Mouse (Mus musculus): ENCODE data around the gene Bud31. TPM values are rescaled to one million over a fixed set of nuclear protein-coding genes. Genes with fewer than 3 reads are reported as not detected.
A peak's percentile ranks its signal among the peaks of the same experiment; 100 is the strongest.
"Not testable (repeated sequence)": the region's sequence is repeated elsewhere in the genome, so short reads cannot be mapped to it uniquely, and the experiment has no call there.

Gene Bud31
- polyA plus RNA-seq, 1 experiment: 121 TPM

DNA sequence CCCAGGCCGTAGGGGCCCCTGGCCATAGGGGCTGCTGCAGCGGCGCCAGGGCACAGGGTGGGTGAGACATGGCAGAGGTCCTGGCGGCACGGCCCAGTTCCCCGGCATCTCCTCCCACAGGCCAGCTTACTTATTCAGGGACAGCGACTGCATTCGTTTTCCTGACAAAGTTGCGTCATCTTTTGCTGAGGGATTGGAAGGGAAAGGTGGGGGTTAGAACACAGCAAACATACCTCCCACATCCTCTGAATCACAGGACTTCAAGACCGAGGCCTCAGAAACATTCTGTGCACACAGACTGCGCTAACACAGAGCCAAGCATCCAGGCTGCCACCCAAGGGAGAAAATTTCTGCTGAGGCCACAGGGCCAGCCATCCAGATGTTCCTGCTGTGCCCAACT, 10.0 kb upstream of the Bud31 start:
- TF ChIP-seq POLR2A (IDR thresholded peaks at IDR 0.05; ENCODE audit: borderline replicate concordance, extremely low read depth, insufficient read depth, insufficient read length, poor library complexity, severe bottlenecking): no peak
- no peak for TF ChIP-seq CTCF (IDR thresholded peaks at IDR 0.05; ENCODE audit: borderline replicate concordance, extremely low read depth, insufficient read depth, insufficient read length)

DNA sequence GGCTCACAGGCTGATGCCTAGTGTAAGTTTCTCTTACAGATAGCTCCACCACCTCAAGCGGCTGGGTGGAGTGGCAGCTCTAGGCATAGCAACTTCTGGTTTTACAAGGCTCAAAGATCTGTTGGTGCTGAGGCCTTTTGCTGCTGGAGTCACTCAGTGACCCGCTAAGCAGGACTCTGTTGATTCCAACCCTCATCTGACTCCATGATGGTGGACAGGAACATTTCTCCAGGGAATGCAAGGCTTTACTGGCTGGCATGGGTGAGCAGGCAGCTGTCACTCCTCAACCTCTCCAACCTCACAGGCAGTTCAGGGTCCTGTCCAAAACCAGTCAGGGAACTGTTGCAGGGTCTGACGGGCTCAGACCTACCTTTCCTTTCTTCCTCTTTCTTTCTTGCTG, 9.2 kb upstream of the Bud31 start:
- no peak for DNase-seq (ENCODE audit: low read depth)
- TF ChIP-seq CTCF (IDR thresholded peaks at IDR 0.05; ENCODE audit: borderline replicate concordance, extremely low read depth, insufficient read depth, insufficient read length) (no peak), POLR2A (IDR thresholded peaks at IDR 0.05; ENCODE audit: borderline replicate concordance, extremely low read depth, insufficient read depth, insufficient read length, poor library complexity, severe bottlenecking) (no peak)

More for the DNA sequence above, 10.0 kb upstream of the Bud31 start:
- no peak for DNase-seq (ENCODE audit: low read depth)

DNA sequence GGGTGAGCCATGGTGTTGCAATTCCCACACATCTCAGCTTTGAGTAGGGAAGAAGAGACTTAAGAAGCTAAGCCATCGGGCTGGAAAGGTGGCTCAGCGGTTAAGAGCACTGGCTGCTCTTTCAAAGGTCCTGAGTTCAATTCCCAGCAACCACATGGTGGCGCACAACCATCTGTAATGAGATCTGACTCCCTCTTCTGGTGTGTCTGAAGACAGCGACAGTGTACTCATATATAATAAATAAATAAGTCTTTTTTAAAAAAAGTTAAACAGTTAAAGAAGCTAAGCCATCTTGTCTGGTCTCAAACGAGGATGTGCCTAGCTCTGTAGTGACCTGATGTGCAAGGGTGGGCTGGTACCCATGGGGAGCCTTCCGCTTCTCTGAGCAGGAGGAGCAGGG, 6.9 kb upstream of the Bud31 start:
- DNase-seq (ENCODE audit: low read depth): not testable (repeated sequence)

DNA sequence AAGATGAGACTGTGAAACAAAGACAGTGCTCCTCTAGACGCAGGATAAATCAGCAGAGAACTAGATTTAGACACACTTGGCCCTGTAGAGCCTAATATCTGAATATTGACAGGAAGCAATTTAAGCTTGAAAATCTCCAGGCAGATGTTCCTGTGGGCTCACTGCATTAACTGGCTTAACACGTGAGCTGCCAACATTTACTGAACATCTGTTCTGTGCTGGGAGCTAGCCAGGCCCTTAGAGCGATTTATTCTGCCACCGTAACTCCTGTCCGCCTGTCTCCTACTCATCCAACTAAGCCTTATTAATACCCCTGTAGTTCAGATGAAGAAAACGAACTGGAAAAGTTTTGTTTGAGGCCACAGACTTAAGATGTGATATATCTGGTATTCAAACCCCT, 1.3 kb upstream of the Bud31 start:
- peak; percentile 46 for DNase-seq (ENCODE audit: low read depth)
- TF ChIP-seq CTCF (IDR thresholded peaks at IDR 0.05; ENCODE audit: borderline replicate concordance, extremely low read depth, insufficient read depth, insufficient read length) (no peak), POLR2A (IDR thresholded peaks at IDR 0.05; ENCODE audit: borderline replicate concordance, extremely low read depth, insufficient read depth, insufficient read length, poor library complexity, severe bottlenecking) (no peak)

DNA sequence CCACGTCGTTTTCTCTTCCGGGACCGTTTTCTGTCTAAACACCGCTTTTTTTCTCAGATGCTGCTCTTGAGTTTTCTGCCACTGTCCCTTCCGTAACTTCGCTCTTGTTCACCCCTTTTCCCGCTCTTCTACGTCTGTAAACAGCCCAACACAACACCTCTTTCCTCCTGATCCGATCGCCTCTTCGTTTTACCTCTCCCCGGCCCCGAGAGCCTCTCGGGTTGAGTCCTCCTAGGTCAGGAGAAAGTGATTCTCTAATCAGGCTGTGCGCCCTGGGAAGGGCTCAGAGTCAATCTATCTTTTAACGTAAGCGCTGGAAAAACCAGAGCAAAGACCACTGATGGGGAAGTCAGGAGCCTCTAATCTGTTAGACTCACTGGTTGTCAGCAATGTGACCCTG, 449 bp downstream of the Bud31 start:
- TF ChIP-seq POLR2A (IDR thresholded peaks at IDR 0.05; ENCODE audit: borderline replicate concordance, extremely low read depth, insufficient read depth, insufficient read length, poor library complexity, severe bottlenecking) (no peak), CTCF (IDR thresholded peaks at IDR 0.05; ENCODE audit: borderline replicate concordance, extremely low read depth, insufficient read depth, insufficient read length) (no peak)
- no peak for DNase-seq (ENCODE audit: low read depth)

DNA sequence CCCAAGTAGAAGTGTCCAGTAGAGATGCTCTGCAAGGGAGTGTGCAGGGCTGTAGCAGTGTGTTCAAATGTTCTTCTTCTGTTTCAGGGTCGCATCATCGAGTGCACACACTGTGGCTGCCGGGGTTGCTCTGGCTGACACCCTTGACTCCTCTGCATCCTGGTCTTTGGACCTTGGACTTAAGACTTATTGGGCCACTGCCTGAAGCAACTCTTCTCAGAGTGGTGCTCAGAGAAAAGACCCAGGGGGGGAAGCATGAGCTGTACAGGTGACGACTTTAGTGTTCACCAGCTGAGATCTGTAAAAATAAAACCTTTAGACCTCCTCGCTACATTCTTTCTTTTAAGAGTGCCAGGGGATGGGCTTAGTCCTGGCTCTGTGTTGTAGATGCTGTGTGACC, 7.6 kb downstream of the Bud31 start:
- DNase-seq (ENCODE audit: low read depth): no peak
- no peak for TF ChIP-seq POLR2A (IDR thresholded peaks at IDR 0.05; ENCODE audit: borderline replicate concordance, extremely low read depth, insufficient read depth, insufficient read length, poor library complexity, severe bottlenecking)

DNA sequence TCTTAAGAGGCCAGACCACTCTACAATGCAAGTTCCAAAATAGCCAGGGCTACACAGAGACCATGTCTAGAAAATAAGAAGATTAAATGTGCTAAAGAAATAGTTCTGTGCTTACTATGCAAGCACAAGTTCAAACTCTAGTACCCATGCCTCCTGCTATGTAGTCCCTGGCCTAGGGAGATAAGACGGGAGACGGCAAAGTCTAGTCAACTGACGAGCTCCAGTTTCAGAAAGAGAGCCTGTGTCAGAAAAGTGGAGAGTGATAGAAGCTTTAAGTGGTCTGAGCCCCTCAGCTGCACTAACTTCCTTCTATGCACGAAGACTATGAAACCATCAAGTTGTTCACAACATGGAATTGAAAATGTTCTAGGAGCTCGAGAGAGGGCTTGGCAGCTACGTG, 9.1 kb downstream of the Bud31 start:
- TF ChIP-seq CTCF (IDR thresholded peaks at IDR 0.05; ENCODE audit: borderline replicate concordance, extremely low read depth, insufficient read depth, insufficient read length) (no peak), POLR2A (IDR thresholded peaks at IDR 0.05; ENCODE audit: borderline replicate concordance, extremely low read depth, insufficient read depth, insufficient read length, poor library complexity, severe bottlenecking) (no peak)
- no peak for DNase-seq (ENCODE audit: low read depth)

DNA sequence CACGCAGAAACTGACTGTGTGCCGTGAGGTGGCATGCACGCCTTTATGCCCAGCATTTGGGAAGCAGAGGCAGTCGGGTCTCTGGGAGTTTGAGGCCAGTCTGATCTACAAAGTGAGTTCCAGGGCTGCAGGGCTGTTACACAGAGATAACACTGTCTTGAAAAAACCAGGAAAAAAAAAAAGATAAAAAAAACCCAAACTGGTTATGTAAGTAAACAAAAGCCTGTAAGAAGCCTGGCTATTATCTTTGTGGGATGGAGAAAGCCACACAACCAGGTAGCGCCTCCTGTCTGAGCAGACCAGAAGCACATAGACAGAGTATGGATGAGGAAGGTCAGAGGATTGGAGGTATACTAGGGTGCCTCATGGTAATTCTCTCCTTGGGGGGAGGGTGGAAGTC, 12.5 kb downstream of the Bud31 start:
- TF ChIP-seq POLR2A (IDR thresholded peaks at IDR 0.05; ENCODE audit: borderline replicate concordance, extremely low read depth, insufficient read depth, insufficient read length, poor library complexity, severe bottlenecking): no peak
- TF ChIP-seq CTCF (IDR thresholded peaks at IDR 0.05; ENCODE audit: borderline replicate concordance, extremely low read depth, insufficient read depth, insufficient read length): no peak
- DNase-seq (ENCODE audit: low read depth): no peak

DNA sequence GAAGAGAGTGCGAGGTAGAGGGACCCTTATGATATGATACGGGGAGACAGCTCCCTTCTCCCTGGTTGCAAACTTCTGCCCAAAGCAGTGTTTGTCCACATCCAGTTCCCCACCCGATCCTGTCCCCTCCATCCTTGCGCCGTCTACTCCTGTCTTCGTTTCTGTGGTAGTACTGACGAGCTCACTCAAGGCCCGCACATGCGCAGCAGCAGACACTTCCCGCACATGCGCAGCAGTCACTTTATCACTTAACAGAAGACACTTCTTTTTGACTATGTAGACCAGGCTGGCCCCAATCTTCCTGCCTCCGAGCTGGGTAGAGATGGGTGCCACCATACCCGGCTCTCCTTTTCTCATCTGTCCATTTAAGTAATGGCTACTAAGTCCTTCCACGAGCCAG, 21.2 kb downstream of the Bud31 start:
- TF ChIP-seq POLR2A (IDR thresholded peaks at IDR 0.05; ENCODE audit: borderline replicate concordance, extremely low read depth, insufficient read depth, insufficient read length, poor library complexity, severe bottlenecking): no peak
- TF ChIP-seq CTCF (IDR thresholded peaks at IDR 0.05; ENCODE audit: borderline replicate concordance, extremely low read depth, insufficient read depth, insufficient read length): no peak

DNA sequence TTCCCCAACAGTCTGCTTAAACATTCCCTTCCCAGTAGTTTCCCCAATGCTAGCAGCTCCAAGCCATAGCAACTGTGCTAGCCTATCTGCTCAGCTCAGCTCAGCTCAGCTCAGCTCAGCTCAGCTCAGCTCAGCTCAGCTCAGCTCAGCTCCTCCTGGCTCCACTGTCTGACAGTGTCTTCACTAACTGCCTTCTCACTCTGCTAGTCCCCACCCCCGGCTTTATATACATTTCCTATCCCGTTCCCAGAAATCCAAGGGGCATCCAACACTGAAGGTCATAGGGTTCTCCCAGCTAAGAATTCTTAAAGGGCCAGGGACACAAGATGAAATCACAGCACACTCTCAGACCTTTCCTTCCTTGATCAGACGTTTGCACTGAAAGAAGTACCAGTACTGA, 24.5 kb downstream of the Bud31 start:
- TF ChIP-seq POLR2A (IDR thresholded peaks at IDR 0.05; ENCODE audit: borderline replicate concordance, extremely low read depth, insufficient read depth, insufficient read length, poor library complexity, severe bottlenecking) (no peak), CTCF (IDR thresholded peaks at IDR 0.05; ENCODE audit: borderline replicate concordance, extremely low read depth, insufficient read depth, insufficient read length) (no peak)
- no peak for DNase-seq (ENCODE audit: low read depth)

More for the DNA sequence above, 21.2 kb downstream of the Bud31 start:
- DNase-seq (ENCODE audit: low read depth): no peak

DNA sequence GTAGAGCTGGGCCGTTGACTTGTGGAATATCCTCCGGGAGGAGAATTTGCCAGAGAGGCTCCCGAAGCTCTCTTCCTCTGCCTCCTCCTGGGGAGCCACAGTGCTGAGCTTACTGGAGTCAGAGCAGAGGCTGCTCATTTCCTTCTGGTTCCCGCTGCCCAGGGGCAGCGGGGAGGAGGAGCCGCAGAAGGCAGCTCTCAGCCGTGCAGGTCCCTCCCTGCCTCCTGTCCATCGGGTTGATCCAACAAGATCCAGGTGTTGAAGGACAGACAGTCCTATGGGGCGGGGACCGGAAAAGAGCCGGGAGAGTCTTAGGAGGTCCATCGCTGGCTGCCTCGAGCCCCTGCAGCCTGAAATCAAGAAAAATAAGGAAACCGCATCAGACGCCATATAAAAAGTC, 25.0 kb downstream of the Bud31 start:
- TF ChIP-seq CTCF (IDR thresholded peaks at IDR 0.05; ENCODE audit: borderline replicate concordance, extremely low read depth, insufficient read depth, insufficient read length): no peak
- no peak for TF ChIP-seq POLR2A (IDR thresholded peaks at IDR 0.05; ENCODE audit: borderline replicate concordance, extremely low read depth, insufficient read depth, insufficient read length, poor library complexity, severe bottlenecking)

DNA sequence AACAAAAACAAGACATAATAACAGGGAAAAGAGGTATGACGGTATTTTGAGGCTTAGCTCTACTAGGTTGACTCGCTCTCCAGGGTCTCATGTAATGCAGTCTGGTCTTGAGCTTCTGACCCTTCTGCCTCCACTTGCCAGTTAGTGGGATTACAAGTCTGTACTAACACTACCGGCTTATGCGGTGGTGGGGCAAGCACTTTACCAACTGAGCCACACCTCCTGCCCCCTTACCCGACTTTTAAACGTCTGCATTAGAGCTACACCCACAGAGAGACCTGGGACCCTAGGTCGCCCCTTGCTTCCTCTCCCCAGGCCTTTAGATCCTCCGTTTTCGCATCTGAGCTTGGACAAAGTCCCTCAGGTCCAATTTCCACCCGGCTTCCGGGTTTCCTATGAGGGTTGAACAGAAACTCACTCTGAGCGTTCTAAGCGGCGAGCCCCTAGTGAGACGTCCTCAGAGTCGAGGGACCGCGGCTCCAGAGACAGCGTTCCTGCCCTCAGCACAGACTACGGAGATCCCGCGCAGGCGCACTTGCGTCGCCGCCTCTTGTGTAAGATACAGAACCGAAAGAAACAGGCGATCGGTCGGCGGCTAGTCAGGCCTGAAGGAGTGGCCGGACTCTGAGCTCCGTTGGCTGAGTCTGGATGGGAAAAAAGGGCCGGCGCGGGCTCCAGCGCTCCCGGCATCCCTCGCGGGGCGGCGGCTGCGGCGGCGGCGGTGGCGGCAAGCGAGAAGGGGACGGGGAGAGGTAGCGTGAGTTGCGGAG, 26.6 kb downstream of the Bud31 start, which contains the start of the genes Ptcd1 and Cpsf4:
TSS of gene Ptcd1 (minus strand) at position 573 of the 770 bp plus-strand sequence.
TSS of gene Cpsf4 (plus strand) at position 678 of the 770 bp plus-strand sequence.
- TF ChIP-seq POLR2A (IDR thresholded peaks at IDR 0.05; ENCODE audit: borderline replicate concordance, extremely low read depth, insufficient read depth, insufficient read length, poor library complexity, severe bottlenecking) (peak; percentile 70), CTCF (IDR thresholded peaks at IDR 0.05; ENCODE audit: borderline replicate concordance, extremely low read depth, insufficient read depth, insufficient read length) (no peak)
- DNase-seq (ENCODE audit: low read depth): peak; percentile 100

More for the DNA sequence above, 25.0 kb downstream of the Bud31 start:
- no peak for DNase-seq (ENCODE audit: low read depth)
